Mouse (Mus musculus): Measurements from ENCODE around the gene Atp6v0b.

The Atp6v0b gene

DNA sequence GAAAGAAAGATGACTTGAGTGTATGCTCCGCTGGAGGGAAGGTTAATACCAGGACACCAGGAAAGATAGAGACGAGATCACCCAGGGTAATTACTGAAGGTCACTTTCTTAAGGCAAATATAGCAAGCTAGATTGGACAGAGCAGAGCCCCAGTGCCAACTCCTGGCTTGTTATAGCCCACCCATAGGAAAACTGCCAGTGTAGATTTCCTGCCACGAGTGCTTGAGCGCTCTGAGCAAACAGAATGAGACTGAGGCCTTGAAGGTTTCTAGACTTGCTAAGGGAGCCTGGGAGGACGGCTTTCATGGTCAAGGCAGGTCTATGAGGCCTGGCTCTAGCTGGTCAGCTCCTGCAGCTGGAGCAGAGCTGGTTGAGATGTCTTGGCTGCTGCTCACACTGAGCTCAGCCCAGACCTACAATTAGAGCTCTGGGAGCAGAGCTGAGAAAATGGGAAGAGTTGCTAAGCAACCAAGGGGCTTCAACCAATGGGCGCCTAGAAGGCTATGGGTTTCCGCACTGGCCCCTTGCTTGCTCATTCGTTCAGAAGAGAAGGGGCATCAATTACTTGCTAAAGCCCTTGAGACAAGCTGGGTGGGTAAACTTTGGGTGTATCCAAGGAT, 21.8 kb upstream of the Atp6v0b start:
- no peak for DNase-seq (ENCODE audit: low spot score in 2 of 2)

DNA sequence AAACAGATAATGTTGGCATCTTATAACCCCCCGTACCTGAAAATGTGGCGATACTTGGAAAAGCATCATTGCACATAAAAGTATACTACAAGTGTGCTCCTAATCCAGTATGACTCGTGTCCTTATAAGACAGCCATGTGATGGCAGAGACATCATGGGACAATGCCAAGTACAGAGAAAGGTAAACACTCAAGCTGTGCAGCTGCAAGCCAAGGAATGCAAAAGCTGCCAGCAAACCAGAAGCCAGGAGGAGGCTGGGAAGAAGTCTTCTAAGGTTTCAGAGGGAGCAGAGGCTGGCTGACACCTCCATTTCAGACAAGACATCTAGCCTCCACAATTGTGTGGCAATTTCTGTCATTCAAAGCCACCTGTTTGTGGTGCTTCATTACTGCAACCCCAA, 19.1 kb upstream of the Atp6v0b start:
- DNase-seq (ENCODE audit: low spot score in 2 of 2) = no peak

DNA sequence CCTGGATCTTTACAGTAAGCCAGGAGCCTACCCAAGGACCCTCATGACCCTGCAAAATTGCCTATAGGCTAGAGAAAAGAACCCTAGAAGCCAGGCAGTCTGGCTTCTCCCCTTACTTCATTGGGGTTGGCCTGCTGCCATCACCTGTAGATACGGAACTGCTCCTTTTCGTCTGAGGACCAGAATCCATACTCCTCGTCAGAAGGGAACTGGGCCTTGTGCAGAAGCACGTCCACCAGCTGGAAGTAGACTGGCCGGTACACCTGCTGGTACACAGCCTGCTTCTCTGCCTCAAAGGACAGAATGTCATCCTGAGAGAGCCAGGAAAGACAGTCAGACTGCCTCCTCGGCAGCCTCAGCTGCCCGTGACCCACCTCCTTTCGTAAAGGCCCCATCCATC, 17.6 kb upstream of the Atp6v0b start:
- no peak for DNase-seq (ENCODE audit: low spot score in 2 of 2)

DNA sequence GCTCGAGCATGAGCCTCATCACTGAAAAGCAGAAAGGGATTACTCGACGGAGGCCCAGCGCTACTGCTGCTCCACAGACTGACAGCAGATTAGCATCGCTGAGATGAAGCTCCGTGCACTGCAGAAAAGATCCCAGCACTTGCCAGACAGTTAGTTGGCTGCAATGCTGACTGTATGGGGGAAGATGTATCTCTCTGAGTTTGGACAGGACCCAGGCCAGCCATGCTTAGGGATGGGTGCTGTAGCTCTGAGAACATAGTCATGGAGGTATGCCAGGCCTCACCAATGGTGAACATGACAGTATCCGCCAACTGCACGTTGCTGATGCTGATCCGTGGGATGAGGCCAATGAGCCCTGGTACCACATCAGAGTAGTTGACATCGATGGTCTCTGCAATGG, 17.0 kb upstream of the Atp6v0b start:
- DNase-seq (ENCODE audit: low spot score in 2 of 2) = no peak

DNA sequence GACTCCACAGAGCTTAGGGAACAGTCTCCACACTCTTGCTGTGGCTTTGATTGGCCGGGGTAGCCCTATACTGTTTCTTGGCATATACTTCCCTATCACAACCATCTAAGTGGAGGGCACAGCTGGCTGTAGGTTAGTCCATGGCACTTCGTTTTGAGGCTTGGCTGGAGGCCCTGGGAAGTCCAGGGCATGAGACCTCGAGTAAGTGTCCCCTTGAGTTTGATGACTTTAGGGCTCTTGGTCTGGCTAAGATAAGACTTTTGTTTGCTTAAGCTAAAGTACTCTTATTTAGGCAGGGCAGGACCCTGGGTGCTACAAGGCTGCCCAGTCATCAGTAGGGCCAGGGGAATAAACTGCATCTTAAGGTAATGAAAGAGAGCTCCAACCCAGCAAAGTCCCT, 11.0 kb upstream of the Atp6v0b start:
- no peak for DNase-seq (ENCODE audit: low spot score in 2 of 2)

DNA sequence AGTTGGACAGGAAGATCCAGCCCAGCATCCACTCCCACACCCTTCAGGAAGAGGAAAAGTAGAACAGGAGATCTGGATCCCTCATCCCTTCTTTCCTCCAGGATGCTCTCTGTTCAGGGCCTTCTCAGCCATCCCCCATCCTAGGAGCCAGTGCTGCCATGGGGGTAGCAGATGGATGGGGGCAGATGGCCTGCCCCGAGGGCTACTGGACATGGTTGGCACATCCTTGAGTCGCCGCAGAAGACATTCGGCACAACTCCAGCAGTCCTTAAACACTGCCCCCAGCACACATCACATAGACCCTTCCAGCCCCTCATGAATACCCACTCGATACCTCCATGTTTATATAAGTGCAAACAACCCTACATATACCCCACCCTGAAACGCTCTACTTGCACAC, 8.9 kb upstream of the Atp6v0b start:
- DNase-seq (ENCODE audit: low spot score in 2 of 2) = no peak

DNA sequence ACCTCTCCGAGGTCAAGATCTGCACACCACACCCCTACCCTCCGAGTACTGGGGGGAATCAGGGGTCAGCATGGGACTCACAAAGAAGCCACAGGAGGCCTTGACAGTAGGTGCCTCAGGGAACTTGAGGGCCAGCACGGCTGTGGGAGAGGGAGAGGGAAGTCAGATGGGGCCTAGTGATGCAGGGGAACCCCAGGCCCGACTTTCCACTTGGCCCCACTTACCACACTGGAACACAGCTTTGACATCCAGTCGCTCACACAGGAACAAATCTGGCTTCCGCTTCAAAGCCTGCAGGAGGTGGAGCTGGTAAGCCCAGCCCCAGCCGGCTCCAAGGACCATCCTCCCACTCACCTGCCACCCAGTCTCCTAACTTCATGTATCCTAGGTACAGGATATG, 8.2 kb upstream of the Atp6v0b start:
- DNase-seq (ENCODE audit: low spot score in 2 of 2) = peak in 1 of 2 experiments; percentile 9

DNA sequence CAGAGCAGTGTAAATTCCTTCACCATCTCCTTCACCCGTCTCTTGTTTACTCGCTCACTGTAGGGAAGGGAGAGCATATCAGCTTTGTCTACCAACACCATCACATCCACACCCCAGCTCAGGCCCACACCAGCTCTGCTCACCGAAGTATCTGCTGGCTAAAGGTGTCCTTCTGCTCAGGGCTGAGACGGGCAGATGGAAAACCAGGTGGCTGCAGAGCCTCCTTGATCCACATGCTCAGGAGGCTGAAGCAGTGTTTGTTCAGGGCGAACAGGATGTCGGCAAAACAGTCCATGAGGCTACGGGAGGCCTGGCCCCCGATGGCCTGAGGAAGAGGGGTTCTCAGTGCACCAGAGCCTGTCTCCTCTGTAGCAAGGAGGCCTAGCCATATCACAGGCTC, 7.5 kb upstream of the Atp6v0b start:
- DNase-seq (ENCODE audit: low spot score in 2 of 2) = no peak

DNA sequence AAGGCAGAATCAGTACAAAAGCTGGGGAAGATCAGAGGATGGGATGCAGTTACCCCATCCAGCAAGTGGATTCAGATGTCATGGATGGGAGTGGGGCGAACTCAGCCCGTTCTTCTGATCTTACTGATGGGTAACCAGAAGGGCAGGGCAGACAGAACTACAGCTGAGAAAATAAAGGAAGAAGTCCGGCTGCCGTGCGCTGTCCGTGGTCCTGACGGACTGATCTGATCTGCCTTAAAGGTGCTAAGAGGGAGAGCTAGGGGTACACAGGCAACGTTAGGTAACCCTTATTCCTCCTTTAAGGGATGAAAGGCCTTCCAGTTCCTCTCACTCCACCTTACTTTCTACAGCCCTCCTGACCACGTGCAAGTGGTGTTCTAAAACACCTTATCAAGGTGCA, 6.2 kb upstream of the Atp6v0b start:
- peak in 1 of 2 experiments; percentile 82 for DNase-seq (ENCODE audit: low spot score in 2 of 2)

DNA sequence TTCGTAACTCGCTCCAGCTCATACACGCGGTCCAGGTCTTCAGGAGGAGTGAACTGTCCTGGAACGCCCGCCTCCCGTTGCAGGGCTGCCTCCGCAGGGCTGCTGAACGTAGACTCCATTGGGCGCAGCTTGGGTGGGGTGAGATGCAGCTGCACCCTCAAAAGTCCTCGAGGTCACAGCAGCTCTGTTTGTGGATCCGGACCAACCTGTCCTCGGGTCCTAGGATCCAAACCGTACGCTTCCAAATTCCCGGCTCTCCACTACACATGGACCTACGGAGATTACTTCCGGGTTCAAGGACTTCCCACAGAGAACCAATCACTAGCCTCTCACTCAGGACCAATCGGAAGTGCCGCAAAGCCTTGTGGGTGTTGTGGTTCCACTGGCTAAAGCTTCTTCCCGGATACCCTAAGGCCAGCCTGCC, 4.6 kb upstream of the Atp6v0b start, which contains the start of gene Dph2:
Dph2 (minus strand) TSS at position 295 of the 424 bp plus-strand sequence.
- peak; percentile 67 to 88 for DNase-seq (ENCODE audit: low spot score in 2 of 2)

DNA sequence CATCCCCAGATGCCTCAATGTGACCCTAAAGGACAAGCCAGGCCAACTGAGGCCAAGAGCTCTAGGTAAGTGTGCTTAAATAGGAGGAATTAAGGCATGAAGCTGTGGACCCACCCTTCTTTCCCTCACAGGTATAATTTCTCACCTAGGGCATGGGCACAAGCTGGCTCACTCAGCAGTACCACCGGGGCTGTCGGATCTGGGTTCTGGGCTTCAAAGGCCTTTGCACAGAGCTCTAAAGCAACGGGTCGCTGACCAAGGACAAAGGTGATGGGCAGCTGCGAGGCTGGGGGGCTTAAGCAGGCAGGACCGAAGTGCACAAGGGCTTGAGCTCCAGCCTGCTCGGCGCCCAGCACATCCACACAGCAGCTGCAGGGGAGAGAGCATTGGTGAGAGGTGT, 3.6 kb upstream of the Atp6v0b start:
- DNase-seq (ENCODE audit: low spot score in 2 of 2) = no peak

DNA sequence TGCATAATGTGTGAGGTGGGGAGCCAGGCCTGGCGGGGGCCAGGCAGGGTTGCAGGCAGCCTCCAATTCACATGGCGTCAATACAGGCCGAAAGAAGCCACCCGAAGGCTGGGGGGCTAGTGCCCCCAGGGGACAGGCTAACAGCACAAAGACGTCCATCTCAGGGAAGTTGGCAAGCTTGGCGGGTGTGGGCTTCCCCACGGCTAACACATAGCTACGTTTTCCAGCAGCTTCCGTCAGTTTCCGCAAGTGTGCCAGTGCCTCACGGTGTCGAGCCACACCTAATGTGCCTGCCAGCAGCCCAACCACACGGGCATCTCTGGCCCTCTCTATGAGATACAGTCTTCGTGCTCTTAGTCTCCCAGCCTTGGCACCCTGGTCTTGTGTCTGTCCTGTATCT, 2.9 kb upstream of the Atp6v0b start:
- no peak for DNase-seq (ENCODE audit: low spot score in 2 of 2)

DNA sequence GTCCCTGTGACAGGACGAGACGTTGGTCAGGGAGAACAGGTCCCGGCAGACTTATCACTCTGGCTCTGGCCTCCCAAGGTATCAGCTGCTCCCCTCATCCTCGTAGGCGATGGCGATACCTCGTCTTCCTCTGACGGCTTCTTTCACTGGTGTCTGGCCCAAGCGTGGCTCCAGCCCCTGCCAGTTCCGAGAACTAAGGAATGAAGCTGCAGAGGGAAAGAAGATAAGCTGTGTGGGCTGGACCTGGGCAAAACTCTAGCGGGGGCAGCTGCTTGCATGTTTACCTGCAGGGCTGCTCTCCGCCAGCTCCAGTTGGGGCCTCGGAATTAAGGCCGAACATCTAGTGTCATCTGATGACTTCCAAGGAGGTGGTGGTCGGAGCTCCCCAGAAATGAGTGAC, 2.3 kb upstream of the Atp6v0b start:
- no peak for DNase-seq (ENCODE audit: low spot score in 2 of 2)

DNA sequence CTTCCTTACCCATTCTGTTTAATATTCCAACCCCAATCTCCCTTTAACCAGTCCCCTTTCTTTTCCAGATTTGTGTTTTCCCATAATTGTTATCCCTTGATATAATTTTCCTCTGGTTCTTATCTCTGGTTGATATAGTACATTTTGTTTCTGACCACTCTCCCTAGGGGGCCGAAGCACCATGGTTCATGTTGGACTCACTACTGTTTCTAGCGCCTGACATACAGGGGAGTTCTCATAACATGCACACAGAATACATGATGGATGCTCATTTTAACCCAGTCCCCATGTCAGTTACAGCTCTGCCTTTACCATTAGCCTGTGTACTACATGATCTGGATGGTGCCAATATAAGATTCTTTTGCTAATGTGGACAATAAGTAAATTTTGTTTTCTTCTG, 787 bp upstream of the Atp6v0b start:
- DNase-seq (ENCODE audit: low spot score in 2 of 2) = no peak

DNA sequence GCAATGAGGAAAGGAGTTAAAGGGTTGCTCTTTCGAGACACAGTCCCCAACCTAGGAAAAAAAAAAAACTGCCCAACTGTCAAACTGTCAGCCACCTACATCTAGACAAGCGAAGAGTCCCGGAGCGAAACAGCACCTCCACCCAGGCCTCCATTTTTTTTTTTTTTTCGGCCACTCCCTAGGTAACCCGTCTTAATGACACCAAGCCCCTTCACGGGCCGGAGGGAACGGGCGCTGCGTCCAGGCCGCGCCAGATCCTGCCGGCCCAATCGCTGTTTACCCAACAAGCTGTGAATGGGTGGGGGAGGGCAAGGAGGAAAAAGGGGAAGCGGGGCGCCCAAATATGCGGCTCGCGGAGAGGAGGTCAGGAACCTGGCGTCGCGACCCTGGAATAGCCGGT, 489 bp downstream of the Atp6v0b start:
- peak in 1 of 2 experiments; percentile 52 for DNase-seq (ENCODE audit: low spot score in 2 of 2)

DNA sequence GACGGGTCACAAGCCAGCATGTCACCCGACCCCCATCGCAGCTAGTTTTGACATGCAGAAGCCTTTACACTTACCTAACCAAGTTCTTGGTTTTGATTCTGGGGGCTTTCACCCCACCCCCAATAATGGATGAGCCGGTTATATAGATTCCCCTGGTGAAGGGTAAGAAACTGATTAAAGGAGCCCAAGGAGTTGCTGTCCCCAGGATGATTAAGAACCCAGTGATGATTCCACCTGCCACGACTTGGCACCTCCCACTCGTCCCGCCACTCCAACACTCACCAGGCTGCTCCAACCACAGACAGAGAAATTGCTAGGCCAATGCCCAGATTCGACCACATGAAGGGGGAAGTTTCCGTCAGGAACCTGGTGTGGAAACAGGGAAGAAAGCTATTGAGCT, 1.1 kb downstream of the Atp6v0b start:
- DNase-seq (ENCODE audit: low spot score in 2 of 2) = no peak

DNA sequence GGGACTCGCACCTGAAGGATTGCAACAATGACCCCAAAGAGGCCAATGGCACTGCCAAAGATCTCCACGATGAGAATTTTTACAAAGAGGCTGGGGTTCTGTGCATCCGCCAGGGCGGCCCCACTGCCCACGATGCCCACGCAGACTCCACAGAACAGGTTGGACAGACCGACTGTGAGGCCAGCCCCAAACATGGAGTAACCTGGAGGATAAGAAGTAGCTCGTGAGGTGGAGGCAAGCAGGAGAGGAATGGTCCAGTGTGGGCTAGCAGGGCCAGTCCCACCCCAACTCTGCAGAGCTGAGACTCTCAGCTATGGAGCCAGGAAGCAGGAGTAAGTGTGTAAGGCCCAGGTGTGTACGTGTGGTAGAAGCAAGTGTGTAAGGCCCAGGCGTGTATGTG, 2.0 kb downstream of the Atp6v0b start:
- no peak for DNase-seq (ENCODE audit: low spot score in 2 of 2)

DNA sequence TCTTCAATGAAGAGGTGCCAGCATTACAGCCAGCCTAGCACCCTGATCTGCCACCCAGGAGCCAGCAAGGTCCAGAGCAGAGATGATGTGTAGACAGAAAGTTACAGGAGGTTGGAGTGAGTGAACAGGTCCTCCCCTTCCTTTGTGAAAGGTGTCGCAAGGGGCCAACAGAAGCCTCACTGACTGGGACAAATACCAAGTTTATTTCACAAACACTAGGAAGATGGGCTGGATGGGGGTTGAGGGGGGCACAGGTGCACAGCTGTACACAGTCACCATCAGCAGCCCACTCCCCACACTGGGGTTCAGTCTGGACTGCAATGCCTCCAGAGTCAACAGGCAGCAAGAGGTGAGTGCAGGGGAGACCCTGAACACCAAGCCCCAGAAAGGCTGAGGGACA, 3.0 kb downstream of the Atp6v0b start:
- DNase-seq (ENCODE audit: low spot score in 2 of 2) = no peak

DNA sequence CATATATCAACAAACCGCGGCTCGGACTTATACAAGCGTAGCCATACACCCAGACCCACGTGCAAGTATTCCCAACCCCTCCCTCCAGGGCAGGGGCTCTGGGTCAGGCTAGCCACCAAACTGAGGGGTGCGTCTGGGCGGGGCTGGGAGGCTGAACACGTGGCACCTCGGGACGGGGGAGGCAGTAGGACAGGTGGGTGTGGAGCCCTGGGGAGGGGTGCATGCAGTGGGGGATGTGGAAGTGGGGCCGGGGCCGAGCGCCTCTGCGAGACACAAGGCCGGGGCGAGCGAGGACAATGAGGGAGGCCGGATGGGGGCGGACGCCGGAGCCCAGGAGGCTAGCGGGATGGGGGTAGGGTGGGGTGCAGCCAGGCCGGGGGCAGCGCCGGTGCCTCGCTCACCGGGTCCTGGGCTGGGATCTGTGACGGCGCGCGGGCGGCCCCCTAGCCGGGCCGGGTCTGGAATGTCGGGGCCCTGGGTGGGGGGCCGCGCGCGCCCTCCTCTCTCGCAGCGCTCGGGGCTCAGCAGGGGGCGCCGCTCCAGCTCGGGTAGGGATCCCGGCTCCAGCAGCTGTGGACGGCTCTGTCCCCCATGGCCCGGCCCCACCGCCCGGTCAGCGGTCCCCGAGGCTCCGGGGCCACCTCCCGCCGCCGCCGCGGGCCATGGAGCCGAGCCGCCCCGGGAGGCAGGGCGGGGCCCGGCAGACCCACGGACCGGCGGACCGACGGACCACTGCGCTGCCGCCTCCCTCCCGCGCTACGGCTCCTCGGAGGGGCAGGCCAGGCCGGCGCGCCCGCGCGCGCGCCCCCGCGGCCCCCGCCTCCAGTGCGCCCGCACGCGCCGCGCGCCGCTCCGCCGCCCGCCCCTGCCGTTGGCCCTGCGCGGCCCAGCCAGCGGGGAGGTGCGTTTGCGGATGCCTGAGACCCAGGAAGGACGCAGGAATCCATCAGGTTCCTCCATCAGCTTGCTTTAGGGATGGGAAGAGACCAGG, 4.1 kb downstream of the Atp6v0b start, which contains the start of gene B4galt2:
B4galt2 (minus strand) TSS at position 787 of the 991 bp plus-strand sequence.
- DNase-seq (ENCODE audit: low spot score in 2 of 2) = no peak

DNA sequence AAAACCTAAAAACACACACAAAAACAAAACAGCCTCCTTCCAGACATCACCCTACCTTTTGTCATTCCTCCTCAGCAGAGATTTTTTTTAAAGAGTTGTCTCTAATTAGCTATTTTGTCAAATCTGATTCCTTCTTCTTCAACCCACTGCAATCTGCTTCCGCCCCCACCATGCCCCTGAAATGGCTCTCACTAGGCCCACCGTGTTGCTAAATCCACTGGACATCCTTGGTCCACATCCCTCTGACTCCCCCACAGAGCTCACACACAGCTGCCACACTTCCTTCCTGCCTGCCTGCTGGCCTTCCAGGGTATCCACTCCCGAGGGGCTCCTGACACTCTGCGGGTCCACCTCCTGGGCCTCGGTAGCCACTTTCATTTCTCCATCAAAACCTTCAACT, 8.4 kb downstream of the Atp6v0b start:
- DNase-seq (ENCODE audit: low spot score in 2 of 2) = no peak

DNA sequence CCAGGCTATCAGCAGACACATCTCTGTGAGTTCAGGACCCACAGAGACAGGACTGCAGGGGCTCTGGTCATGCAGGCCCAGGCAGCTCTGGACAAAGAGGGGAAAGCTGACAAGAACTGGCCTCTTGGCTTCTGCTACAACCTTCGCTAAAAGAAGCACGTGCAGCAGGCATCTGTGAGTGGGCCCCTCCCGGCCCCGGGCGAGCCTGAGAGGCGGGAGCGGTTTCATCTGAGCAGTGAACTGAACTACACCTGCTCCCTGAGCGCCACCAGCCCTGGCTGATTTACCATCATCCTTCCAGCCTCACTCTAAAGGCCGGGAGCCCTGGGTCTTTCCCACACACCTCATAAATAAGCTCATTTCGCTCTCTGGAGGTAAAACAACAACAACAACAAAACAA, 8.8 kb downstream of the Atp6v0b start:
- DNase-seq (ENCODE audit: low spot score in 2 of 2) = peak in 1 of 2 experiments; percentile 52

DNA sequence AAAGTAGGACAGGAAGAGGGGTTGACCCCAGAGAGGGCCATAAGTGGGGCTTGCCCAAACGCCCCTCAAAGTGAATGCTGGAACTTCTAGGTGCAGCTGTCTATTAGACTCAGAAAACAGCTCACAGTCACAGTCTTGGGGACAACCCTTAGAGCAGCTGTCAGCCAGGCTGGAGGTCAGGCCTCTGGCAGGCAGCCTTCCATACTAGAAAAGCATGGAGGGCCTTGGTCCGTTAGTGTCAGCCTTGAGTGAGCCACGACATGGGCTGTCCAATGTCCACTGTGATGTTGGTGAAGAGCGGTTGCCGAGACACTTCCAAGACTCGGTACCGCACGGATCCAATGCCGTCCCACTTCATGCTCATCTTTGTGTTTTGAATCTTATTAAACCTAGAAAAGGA, 13.5 kb downstream of the Atp6v0b start:
- no peak for DNase-seq (ENCODE audit: low spot score in 2 of 2)

DNA sequence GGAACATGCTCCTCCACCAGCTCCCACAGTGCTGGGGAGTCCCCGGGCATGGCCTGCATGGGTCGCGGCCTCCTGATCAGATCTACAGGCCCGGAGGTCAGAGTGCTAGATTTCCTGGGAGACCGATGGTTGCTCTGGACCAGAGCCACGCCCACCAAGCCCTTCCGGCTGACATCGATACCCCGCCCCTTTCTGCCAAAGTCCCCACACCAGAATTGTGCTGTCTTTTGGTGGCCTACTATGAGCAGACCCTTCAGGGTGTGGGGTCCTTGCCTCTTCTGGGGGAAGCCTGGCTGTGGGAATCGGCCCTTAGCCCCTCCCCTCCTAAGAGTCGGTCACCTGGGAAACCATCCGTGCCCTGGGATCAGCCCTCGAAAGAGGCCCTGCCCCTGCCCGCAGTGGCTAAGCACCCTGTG, 14.7 kb downstream of the Atp6v0b start, which contains the start of gene Ccdc24:
Ccdc24 (minus strand) TSS at position 87 of the 416 bp plus-strand sequence.
- DNase-seq (ENCODE audit: low spot score in 2 of 2) = no peak

Data from spleen, postnatal 10 days (tissue).